Mouse (Mus musculus): ENCODE results near the gene Gmds.

Gene Gmds

GRCm38 (mm10) chr13:31877061-31877460 lies 461.5 kb downstream of the Gmds start:
- no peak for DNase-seq (ENCODE audit: low spot score)

DNA sequence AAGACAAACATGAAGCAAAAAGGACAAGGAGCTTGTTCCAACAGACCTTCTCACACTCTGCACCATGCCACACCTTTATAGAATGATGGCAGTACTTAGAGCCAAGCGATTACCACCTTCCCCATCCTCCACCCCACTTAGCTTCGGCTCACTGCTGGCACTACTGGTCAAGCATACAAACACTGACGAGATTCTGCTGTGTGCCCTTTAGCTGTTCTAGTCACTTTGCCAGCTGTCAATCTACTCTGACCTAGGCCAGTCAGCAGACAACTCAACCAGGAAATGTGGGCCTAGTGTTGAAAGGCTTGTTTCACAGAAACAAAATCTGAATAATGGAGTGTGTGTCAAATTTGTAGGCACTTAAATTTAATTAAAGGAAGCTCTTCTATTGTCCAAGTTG lies 464.1 kb downstream of the Gmds start:
- DNase-seq (ENCODE audit: low spot score) = no peak

DNA sequence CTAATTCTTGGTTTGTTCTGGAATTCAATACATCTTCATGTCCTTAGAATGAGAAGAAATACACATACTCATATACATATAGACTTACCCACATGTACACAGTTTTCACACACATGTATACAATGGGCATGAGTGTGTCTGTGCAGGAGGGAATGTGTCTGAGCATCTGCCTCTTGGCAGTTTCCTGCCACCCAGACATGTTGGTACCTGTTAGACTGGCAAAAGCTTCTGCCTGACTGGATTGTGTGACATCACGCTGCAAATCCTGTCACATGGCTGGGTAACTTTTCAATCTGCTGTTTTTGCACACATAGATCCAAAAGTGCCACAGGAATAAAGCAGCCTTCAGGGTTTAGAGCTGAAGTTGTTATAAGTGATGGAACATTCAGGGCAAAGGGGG lies 465.3 kb downstream of the Gmds start:
- no peak for DNase-seq (ENCODE audit: low spot score)

GRCm38 (mm10) chr13:31864786-31865185 lies 473.8 kb downstream of the Gmds start:
- DNase-seq (ENCODE audit: low spot score) = no peak

DNA sequence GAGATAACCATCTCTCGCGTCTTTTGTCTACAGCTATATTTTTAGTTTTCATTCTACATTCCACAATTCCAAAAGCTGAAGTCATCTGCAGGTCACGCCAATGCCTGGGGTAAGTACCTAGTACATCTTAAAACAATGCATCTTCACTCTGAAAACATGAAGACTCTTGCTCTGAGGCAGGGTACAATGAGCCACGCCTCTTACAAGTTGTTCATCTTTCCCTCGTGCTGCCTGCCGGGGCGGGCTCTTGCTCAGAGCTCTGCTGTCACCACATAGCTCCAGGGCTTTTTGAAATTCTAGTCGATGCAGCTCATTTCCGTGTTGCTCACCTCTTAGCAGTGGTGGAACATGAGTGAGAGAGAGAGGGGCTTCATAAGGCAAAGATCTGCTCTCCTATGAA lies 475.1 kb downstream of the Gmds start:
- no peak for DNase-seq (ENCODE audit: low spot score)

GRCm38 (mm10) chr13:31860200-31860599 lies 478.3 kb downstream of the Gmds start:
- DNase-seq (ENCODE audit: low spot score) = no peak

- no peak for DNase-seq (ENCODE audit: low spot score)
Measured at GRCm38 (mm10) chr13:31854000-31854399, 484.5 kb downstream of the Gmds start.

- DNase-seq (ENCODE audit: low spot score) = no peak
Measured at GRCm38 (mm10) chr13:31853564-31853963, 485.0 kb downstream of the Gmds start.

DNA sequence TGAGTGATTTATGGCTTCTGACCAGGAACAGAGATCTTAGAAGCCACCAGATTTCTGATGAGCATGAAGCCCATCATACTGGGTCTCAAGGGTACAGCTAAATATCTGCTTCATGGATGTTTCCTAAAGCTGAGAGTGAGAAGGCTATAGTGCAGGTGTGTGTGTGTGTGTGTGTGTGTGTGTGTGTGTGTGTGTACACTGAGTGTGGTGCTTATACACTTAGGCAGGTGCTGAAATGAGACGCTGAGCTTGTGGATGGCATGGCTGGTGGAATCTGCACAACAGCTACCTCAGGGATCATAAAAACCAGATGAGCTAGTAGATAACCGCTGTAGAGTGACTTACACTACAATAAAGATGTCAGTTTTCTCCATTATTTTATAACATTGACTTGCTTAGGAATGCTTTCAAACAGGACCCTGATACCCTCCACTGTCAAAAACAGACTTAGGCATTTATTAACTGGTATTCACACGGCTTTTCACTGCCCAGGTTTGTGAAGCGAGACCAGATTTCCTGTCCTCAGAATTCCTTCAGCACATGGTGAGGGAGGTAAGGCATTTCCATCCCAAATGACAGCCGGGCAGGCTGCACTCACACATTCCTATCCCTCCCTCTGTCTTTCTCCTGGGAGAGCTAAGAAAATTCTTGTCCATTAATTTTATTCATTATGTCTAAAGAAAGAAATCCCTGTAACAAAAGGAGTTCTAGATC lies 489.1 kb downstream of the Gmds start:
- DNase-seq (ENCODE audit: low spot score) = no peak

DNA sequence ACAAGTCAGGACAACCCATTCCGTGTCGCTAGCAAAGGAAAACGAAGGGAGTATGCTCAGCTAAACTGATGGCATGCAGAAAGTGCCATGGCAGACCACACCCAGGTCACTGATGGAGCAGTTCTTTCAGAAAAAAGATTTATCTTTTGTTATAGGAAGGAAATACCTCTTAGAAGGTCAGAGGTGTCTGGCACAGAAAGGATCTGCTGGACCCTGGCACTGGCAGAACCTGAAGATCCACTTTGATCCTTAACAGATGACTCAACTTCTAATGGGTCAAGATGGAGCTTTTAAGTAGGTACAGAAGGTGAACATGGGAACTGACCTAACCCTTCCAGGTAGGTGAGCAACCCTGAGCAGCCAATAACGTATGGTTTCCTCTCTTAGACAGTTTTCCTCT lies 502.7 kb downstream of the Gmds start:
- DNase-seq (ENCODE audit: low spot score) = no peak

- no peak for DNase-seq (ENCODE audit: low spot score)
Measured at GRCm38 (mm10) chr13:31830332-31830731, 508.2 kb downstream of the Gmds start.

DNA sequence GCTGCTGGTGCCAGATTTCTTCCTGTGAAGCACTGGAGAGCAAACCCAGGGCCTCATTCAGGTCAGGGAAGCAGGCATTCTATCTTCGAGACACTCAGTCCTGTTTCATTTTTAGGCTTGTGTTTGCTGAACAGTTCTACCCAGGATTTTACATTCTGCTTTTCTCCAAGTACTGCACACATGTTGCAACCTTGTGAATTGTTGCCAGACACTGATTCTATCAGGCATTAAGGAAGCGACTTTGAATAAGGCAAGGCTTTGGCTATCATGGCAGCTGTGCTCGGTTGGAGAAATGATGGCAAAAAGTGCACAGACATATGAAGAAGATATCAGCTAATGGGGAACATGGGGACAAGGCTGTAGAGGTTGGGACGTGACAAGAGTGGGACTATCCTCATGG lies 510.1 kb downstream of the Gmds start:
- DNase-seq (ENCODE audit: low spot score) = no peak

GRCm38 (mm10) chr13:31827820-31828332 lies 510.7 kb downstream of the Gmds start:
- DNase-seq (ENCODE audit: low spot score) = no peak

- DNase-seq (ENCODE audit: low spot score) = no peak
Measured at GRCm38 (mm10) chr13:31827160-31827559, 511.4 kb downstream of the Gmds start.

DNA sequence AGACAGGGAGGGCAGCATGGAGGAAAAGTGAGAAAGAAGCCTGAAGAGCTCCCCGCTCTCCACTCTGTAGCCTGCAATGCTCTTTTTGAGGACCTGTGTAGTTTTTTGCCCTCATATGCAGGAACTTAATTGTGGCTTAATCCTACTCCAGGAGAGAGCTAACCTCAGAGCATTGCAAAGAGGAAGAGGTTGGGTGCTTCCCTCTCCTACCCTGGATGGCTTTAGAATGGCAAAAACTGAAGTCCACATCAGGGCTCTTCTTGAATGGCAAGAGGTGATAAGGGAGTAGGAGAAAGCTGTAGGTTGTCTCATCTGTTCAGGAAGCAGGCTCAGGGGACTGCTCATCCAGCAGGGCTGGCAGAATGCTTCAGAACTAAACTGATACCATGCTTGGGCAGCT lies 513.4 kb downstream of the Gmds start:
- DNase-seq (ENCODE audit: low spot score) = no peak

DNA sequence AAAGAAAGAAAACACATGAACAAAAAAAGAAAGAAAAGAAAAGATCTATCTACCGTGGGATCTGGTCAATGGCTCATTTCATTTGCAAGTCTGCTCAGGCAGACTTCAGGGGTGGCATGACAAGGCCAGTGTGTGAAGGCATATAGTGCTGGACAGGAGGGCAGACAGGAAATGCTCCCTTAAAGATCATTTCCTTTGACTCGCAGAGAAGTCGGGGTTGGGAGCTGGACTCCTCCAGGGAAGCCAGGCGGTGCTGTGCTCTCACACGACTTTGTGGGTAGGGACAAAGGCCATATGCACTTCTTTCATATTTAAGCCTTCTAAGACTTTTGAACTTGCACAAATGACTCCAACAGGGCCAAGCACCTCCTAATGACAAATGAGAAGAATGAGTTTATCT lies 515.2 kb downstream of the Gmds start:
- no peak for DNase-seq (ENCODE audit: low spot score)

DNA sequence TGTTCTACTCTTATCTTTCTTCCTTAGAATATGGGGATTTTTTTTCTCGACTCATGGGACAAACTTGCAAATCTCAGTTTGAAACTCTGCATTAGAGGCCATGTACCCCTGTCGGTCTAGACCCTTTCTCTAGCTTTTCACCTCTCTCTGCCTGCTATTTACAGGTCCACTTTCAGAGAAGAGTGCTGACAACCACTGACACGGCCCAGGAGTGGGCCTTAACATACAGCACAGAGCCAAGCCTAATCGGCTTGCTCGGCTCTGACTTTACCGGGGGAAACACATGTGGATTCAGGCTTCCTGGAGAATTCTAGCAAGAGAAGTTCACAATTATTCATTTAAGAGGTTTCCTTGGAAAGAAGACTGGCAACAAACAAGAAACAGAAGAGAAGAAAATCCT lies 517.5 kb downstream of the Gmds start:
- DNase-seq (ENCODE audit: low spot score) = no peak

DNA sequence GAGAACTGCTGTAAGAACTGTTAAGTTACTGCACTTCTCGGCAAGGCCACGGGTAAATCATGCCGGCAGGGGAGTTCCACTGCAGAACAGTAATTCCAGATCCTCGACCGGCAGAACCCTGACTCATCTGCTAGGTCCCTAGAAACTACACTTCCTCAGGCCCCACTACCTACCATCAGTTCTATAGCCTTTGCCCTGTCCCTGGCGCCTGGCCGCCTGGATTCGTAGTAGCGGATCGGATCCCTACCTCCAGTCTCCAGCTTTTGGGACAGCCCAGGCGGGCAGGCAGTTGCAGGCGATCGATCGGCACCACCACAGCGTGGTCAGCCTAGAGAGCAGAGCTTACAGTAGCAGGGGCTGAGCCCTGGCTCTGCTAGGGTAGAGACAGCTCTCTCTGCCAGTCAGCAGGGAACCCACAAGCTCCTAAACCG lies 517.9 kb downstream of the Gmds start:
- peak; percentile 20 for DNase-seq (ENCODE audit: low spot score)

DNA sequence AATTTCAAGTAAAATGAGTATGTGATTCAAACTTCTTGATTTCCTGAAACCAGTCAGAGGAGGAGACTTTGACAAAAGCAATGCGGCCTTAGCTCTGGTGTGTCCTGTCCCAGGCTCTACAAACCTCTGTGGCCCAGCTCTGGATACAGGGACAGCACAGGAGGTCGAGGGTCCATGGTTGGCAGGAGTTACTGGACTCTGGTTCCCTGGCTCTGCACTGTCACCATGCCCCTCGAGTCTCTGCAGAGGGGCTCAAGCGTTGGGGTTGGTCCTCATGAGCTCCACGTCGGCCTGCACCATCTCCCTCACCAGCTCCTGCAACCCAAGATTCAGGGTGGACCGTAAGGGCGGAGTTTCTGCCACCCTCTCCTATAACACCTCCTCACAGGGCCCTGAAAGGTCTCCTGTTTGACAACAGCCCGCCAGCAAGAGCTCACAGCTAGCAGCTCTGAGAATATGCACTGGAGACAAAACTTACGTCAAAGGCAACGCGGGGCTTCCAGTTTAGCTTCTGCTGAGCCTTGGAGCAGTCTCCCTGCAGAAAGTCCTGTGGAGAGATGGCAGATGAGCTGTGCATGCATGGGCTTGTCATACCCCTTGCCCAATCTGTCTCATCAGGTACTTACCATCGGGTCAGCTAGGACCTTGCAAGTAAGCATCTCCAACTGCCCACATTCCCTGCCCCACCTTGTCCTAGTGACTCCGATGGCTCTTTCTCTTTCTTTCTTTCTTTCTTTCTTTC lies 518.7 kb downstream of the Gmds start:
- DNase-seq (ENCODE audit: low spot score) = no peak

- no peak for DNase-seq (ENCODE audit: low spot score)
Measured at GRCm38 (mm10) chr13:31818337-31818736, 520.2 kb downstream of the Gmds start.

GRCm38 (mm10) chr13:31815383-31816003 lies 523.0 kb downstream of the Gmds start:
- DNase-seq (ENCODE audit: low spot score) = no peak

GRCm38 (mm10) chr13:31812701-31813100 lies 525.8 kb downstream of the Gmds start:
- DNase-seq (ENCODE audit: low spot score) = no peak

- no peak for DNase-seq (ENCODE audit: low spot score)
Measured at GRCm38 (mm10) chr13:31811542-31812021, 527.0 kb downstream of the Gmds start.
